Mouse (Mus musculus): ENCODE results near the gene Olfr1148. TPM values are rescaled to one million over a fixed set of nuclear protein-coding genes. Genes with fewer than 3 reads are reported as not detected.

Olfr1148 gene
- polyA plus RNA-seq (2015; fragmentation: Nextera tagmentation; extraction: Ambion mirVana): not detected in 2 replicates

GRCm38 (mm10) chr2:87830233-87830632, at the start of gene Olfr1148:
Olfr1148 (plus strand) TSS chr2:87830533.
- 95% methylated on average over 1 of the region's 1 CpGs for WGBS

GRCm38 (mm10) chr2:87800292-87800691, 30.0 kb upstream of the Olfr1148 start, which contains the start of gene Olfr1143:
Olfr1143 (plus strand) TSS chr2:87800592.
- Histone ChIP-seq H3K27me3 (no peaks in the 10 kb centered on the region), H3K4me1 (no peaks in the 10 kb centered on the region), H3K9me3 (replicated peaks) (no peaks in the 10 kb centered on the region), H3K36me3 (no peaks in the 10 kb centered on the region), H3K4me2 (replicated peaks) (no peak within 1 kb of the TSS), H3K27ac (replicated peaks) (no peak within 1 kb of the TSS), H3K4me3 (replicated peaks) (no peak within 1 kb of the TSS), H3K9ac (no peak within 1 kb of the TSS)
- ATAC-seq (ENCODE audit: insufficient number of reproducible peaks, low FRiP score, low TSS enrichment, low read depth): no peak

More at GRCm38 (mm10) chr2:87830233-87830632, at the start of gene Olfr1148:
- Histone ChIP-seq H3K4me3 (replicated peaks) (no peak within 1 kb of the TSS), H3K27ac (replicated peaks) (no peak within 1 kb of the TSS), H3K4me2 (replicated peaks) (no peak within 1 kb of the TSS), H3K9ac (no peak within 1 kb of the TSS), H3K27me3 (no peaks in the 10 kb centered on the region), H3K9me3 (replicated peaks) (no peaks in the 10 kb centered on the region), H3K4me1 (no peaks in the 10 kb centered on the region), H3K36me3 (no peaks in the 10 kb centered on the region)
- ATAC-seq (ENCODE audit: insufficient number of reproducible peaks, low FRiP score, low TSS enrichment, low read depth): no peak

- Histone ChIP-seq H3K36me3 (no peaks in the 10 kb centered on the region), H3K27ac (replicated peaks) (no peak within 1 kb of the TSS), H3K27me3 (no peaks in the 10 kb centered on the region), H3K9me3 (replicated peaks) (no peaks in the 10 kb centered on the region), H3K4me1 (no peaks in the 10 kb centered on the region), H3K9ac (no peak within 1 kb of the TSS), H3K4me2 (replicated peaks) (no peak within 1 kb of the TSS), H3K4me3 (replicated peaks) (no peak within 1 kb of the TSS)
- 70% methylated on average over 1 of the region's 1 CpGs for WGBS
- no peak for ATAC-seq (ENCODE audit: insufficient number of reproducible peaks, low FRiP score, low TSS enrichment, low read depth)
Measured at GRCm38 (mm10) chr2:87809522-87809921, 20.8 kb upstream of the Olfr1148 start, which contains the start of gene Olfr1145. Olfr1145 (plus strand) TSS chr2:87809822.

- Histone ChIP-seq H3K27ac (replicated peaks) (no peak within 1 kb of the TSS), H3K4me2 (replicated peaks) (no peak within 1 kb of the TSS), H3K36me3 (no peaks in the 10 kb centered on the region), H3K27me3 (no peaks in the 10 kb centered on the region), H3K4me1 (no peaks in the 10 kb centered on the region), H3K9ac (no peak within 1 kb of the TSS), H3K4me3 (replicated peaks) (no peak within 1 kb of the TSS), H3K9me3 (replicated peaks) (no peaks in the 10 kb centered on the region)
- WGBS: 83% methylated on average over 1 of the region's 1 CpGs
- no peak for ATAC-seq (ENCODE audit: insufficient number of reproducible peaks, low FRiP score, low TSS enrichment, low read depth)
Measured at GRCm38 (mm10) chr2:87843693-87844092, 13.4 kb downstream of the Olfr1148 start, which contains the start of gene Olfr1150-ps1. Olfr1150-ps1 (plus strand) TSS chr2:87843993.

GRCm38 (mm10) chr2:87855562-87855961, 25.2 kb downstream of the Olfr1148 start, which contains the start of gene Olfr1151:
Olfr1151 (plus strand) TSS chr2:87855862.
- Histone ChIP-seq H3K4me2 (replicated peaks) (no peak within 1 kb of the TSS), H3K27me3 (no peaks in the 10 kb centered on the region), H3K27ac (replicated peaks) (no peak within 1 kb of the TSS), H3K36me3 (no peaks in the 10 kb centered on the region), H3K9me3 (replicated peaks) (no peaks in the 10 kb centered on the region), H3K4me3 (replicated peaks) (no peak within 1 kb of the TSS), H3K9ac (no peak within 1 kb of the TSS), H3K4me1 (no peaks in the 10 kb centered on the region)
- ATAC-seq (ENCODE audit: insufficient number of reproducible peaks, low FRiP score, low TSS enrichment, low read depth): no peak
- WGBS: 74% methylated on average over 1 of the region's 1 CpGs

- ATAC-seq (ENCODE audit: insufficient number of reproducible peaks, low FRiP score, low TSS enrichment, low read depth): no peak
- H3K27me3 ChIP-seq: no peaks in the 10 kb centered on the region
- no peak within 1 kb of the TSS for H3K27ac ChIP-seq (replicated peaks)
- H3K9me3 ChIP-seq (replicated peaks): no peaks in the 10 kb centered on the region
- H3K4me1 ChIP-seq: no peaks in the 10 kb centered on the region
- H3K9ac ChIP-seq: no peak within 1 kb of the TSS
- H3K36me3 ChIP-seq: no peaks in the 10 kb centered on the region
- H3K4me2 ChIP-seq (replicated peaks): no peak within 1 kb of the TSS
- no peak within 1 kb of the TSS for H3K4me3 ChIP-seq (replicated peaks)
Measured at GRCm38 (mm10) chr2:87866192-87866591, 35.9 kb downstream of the Olfr1148 start, which contains the start of gene Olfr1152. Olfr1152 (plus strand) TSS chr2:87866492.

Other genes starting within 250 kb of the Olfr1148 start
- gene Olfr1130, start 224.3 kb upstream of the Olfr1148 start, polyA plus RNA-seq (2015; fragmentation: Nextera tagmentation; extraction: Ambion mirVana): not detected in 2 replicates
- not detected in 2 replicates for gene Olfr1131, start 203.4 kb upstream of the Olfr1148 start, polyA plus RNA-seq (2015; fragmentation: Nextera tagmentation; extraction: Ambion mirVana)
- gene Olfr1132, start 193.0 kb upstream of the Olfr1148 start, polyA plus RNA-seq (2015; fragmentation: Nextera tagmentation; extraction: Ambion mirVana): not detected in 2 replicates
- 0.24 and 0.49 TPM in 2 replicates for gene Olfr1133, start 183.2 kb upstream of the Olfr1148 start, polyA plus RNA-seq (2015; fragmentation: Nextera tagmentation; extraction: Ambion mirVana)
- gene Olfr1134, start 172.1 kb upstream of the Olfr1148 start, polyA plus RNA-seq (2015; fragmentation: Nextera tagmentation; extraction: Ambion mirVana): not detected in 2 replicates
- gene Olfr1135, start 156.9 kb upstream of the Olfr1148 start, polyA plus RNA-seq (2015; fragmentation: Nextera tagmentation; extraction: Ambion mirVana): not detected in 2 replicates
- gene Olfr1136, start 136.6 kb upstream of the Olfr1148 start, polyA plus RNA-seq (2015; fragmentation: Nextera tagmentation; extraction: Ambion mirVana): not detected in 2 replicates
- gene Olfr1137, start 117.4 kb upstream of the Olfr1148 start, polyA plus RNA-seq (2015; fragmentation: Nextera tagmentation; extraction: Ambion mirVana): 0.16 TPM in 1 of 2 replicates, not detected in the other
- not detected in 2 replicates for gene Olfr1138, start 90.6 kb upstream of the Olfr1148 start, polyA plus RNA-seq (2015; fragmentation: Nextera tagmentation; extraction: Ambion mirVana)
- 0.39 TPM in 1 of 2 replicates, not detected in the other for gene Olfr1140, start 86.8 kb upstream of the Olfr1148 start, polyA plus RNA-seq (2015; fragmentation: Nextera tagmentation; extraction: Ambion mirVana)
- gene Olfr1141, start 76.5 kb upstream of the Olfr1148 start, polyA plus RNA-seq (2015; fragmentation: Nextera tagmentation; extraction: Ambion mirVana): not detected in 2 replicates
- gene Olfr152, start 51.0 kb upstream of the Olfr1148 start, polyA plus RNA-seq (2015; fragmentation: Nextera tagmentation; extraction: Ambion mirVana): 0.17 TPM in 1 of 2 replicates, not detected in the other
- 0.27 TPM in 1 of 2 replicates, not detected in the other for gene Olfr1143, start 29.9 kb upstream of the Olfr1148 start, polyA plus RNA-seq (2015; fragmentation: Nextera tagmentation; extraction: Ambion mirVana)
- gene Olfr1145, start 20.7 kb upstream of the Olfr1148 start, polyA plus RNA-seq (2015; fragmentation: Nextera tagmentation; extraction: Ambion mirVana): not detected in 2 replicates
- gene Olfr1150-ps1, start 13.5 kb downstream of the Olfr1148 start, polyA plus RNA-seq (2015; fragmentation: Nextera tagmentation; extraction: Ambion mirVana): 0.04 TPM in 1 of 2 replicates, not detected in the other
- not detected in 2 replicates for gene Olfr1151, start 25.3 kb downstream of the Olfr1148 start, polyA plus RNA-seq (2015; fragmentation: Nextera tagmentation; extraction: Ambion mirVana)
- 0.05 TPM in 1 of 2 replicates, not detected in the other for gene Olfr1152, start 36.0 kb downstream of the Olfr1148 start, polyA plus RNA-seq (2015; fragmentation: Nextera tagmentation; extraction: Ambion mirVana)
- gene Olfr1153, start 64.4 kb downstream of the Olfr1148 start, polyA plus RNA-seq (2015; fragmentation: Nextera tagmentation; extraction: Ambion mirVana): not detected in 2 replicates
- gene Olfr1154, start 74.6 kb downstream of the Olfr1148 start, polyA plus RNA-seq (2015; fragmentation: Nextera tagmentation; extraction: Ambion mirVana): not detected in 2 replicates
- 0.17 TPM in 1 of 2 replicates, not detected in the other for gene Olfr1155, start 114.6 kb downstream of the Olfr1148 start, polyA plus RNA-seq (2015; fragmentation: Nextera tagmentation; extraction: Ambion mirVana)
- gene Olfr1156, start 122.6 kb downstream of the Olfr1148 start, polyA plus RNA-seq (2015; fragmentation: Nextera tagmentation; extraction: Ambion mirVana): 0.07 TPM in 1 of 2 replicates, not detected in the other
- gene Olfr1157, start 137.8 kb downstream of the Olfr1148 start, polyA plus RNA-seq (2015; fragmentation: Nextera tagmentation; extraction: Ambion mirVana): 0.03 TPM in 1 of 2 replicates, not detected in the other
- not detected in 2 replicates for gene Olfr74, start 144.1 kb downstream of the Olfr1148 start, polyA plus RNA-seq (2015; fragmentation: Nextera tagmentation; extraction: Ambion mirVana)
- not detected in 2 replicates for gene Olfr1158, start 159.6 kb downstream of the Olfr1148 start, polyA plus RNA-seq (2015; fragmentation: Nextera tagmentation; extraction: Ambion mirVana)
- gene Olfr1160, start 177.7 kb downstream of the Olfr1148 start, polyA plus RNA-seq (2015; fragmentation: Nextera tagmentation; extraction: Ambion mirVana): 0.17 TPM in 1 of 2 replicates, not detected in the other
- gene Olfr1161, start 192.2 kb downstream of the Olfr1148 start, polyA plus RNA-seq (2015; fragmentation: Nextera tagmentation; extraction: Ambion mirVana): not detected in 2 replicates
- 0.11 and 0.18 TPM in 2 replicates for gene Olfr73, start 207.2 kb downstream of the Olfr1148 start, polyA plus RNA-seq (2015; fragmentation: Nextera tagmentation; extraction: Ambion mirVana)
- 0.12 TPM in 1 of 2 replicates, not detected in the other for gene Olfr1162, start 220.6 kb downstream of the Olfr1148 start, polyA plus RNA-seq (2015; fragmentation: Nextera tagmentation; extraction: Ambion mirVana)
- not detected in 2 replicates for gene Olfr1163, start 241.3 kb downstream of the Olfr1148 start, polyA plus RNA-seq (2015; fragmentation: Nextera tagmentation; extraction: Ambion mirVana)